Comparison of ENCODE assay signal across 10 mouse cellular contexts in the genomic region with DNA sequence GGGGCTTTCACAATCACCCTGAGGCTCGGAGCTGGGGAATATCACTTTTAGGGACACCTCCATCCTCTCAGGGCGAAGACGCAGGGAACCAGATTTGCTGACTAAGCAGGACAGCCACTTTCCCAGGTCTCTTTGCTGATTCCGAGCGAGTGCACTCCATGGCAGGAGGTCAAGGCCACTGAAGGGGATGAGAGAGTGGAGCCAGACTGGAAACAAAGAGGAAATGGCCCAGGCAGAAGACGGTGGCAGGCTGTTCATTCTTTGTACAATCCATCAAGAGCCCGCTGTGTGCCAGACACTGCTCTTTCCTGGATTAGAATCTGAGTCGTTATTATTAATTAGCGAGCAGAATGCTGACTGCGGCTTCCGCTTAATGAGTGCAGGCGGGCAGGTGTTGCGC.
A peak's percentile ranks its signal among the peaks of the same experiment; 100 is the strongest.
DNase-seq lines count a peak whose midpoint lies in the region; ATAC-seq lines count a peak whose summit lies in the region.
"Had no signal": no experiment of that assay in that cellular context is flagged by ENCODE, and none has a peak within 500 bp of the region (broad histone marks: within the 10 kb centered on the region; RNA-seq: fewer than 3 reads in every experiment).

No protein-coding gene starts in this region.

- WGBS in forebrain, embryonic 10.5 days: 82% methylated on average over 13 of the region's 13 CpGs
- WGBS in forebrain, embryonic 11.5 days: 63% methylated on average over 13 of the region's 13 CpGs
- 37% methylated on average over 13 of the region's 13 CpGs for WGBS in forebrain, embryonic 13.5 days
- 67% methylated on average over 13 of the region's 13 CpGs for WGBS in limb, embryonic 11.5 days

- no peak overlapping the region for H3K4me3 ChIP-seq in forebrain, embryonic 10.5 days
- no peak overlapping the region for H3K4me3 ChIP-seq in forebrain, embryonic 11.5 days (ENCODE audit: low read depth, low read length)
- no peak overlapping the region for H3K4me3 ChIP-seq in forebrain, embryonic 13.5 days
- H3K4me3 ChIP-seq in limb, embryonic 11.5 days (ENCODE audit: low read depth, low read length): no peak overlapping the region
- H3K4me3 ChIP-seq: liver, embryonic 13.5 days; midbrain, embryonic 12.5 days had no signal

- no peak overlapping the region for H3K4me2 ChIP-seq in forebrain, embryonic 11.5 days (ENCODE audit: low read depth, low read length, severe bottlenecking)
- H3K4me2 ChIP-seq in forebrain, embryonic 13.5 days: no peak overlapping the region
- H3K4me2 ChIP-seq in limb, embryonic 11.5 days (ENCODE audit: low read depth, severe bottlenecking): no peak overlapping the region
- H3K4me2 ChIP-seq: liver, embryonic 13.5 days; midbrain, embryonic 12.5 days had no signal

- no peak overlapping the region for H3K9ac ChIP-seq in forebrain, embryonic 11.5 days (ENCODE audit: low read length)
- H3K9ac ChIP-seq in forebrain, embryonic 13.5 days: no peak overlapping the region
- H3K9ac ChIP-seq in limb, embryonic 11.5 days (ENCODE audit: low read length): no peak overlapping the region
- H3K9ac ChIP-seq: liver, embryonic 13.5 days; midbrain, embryonic 12.5 days had no signal

- ATAC-seq in forebrain, embryonic 11.5 days (replicated peaks; ENCODE audit: low FRiP score): no peak
- no peak for ATAC-seq in forebrain, embryonic 13.5 days
- ATAC-seq in limb, embryonic 11.5 days (ENCODE audit: insufficient number of reproducible peaks, low FRiP score, low TSS enrichment, low read depth): no peak
- ATAC-seq in megakaryocyte-erythroid progenitor cell, adult 5-6 weeks (replicated peaks; ENCODE audit: low FRiP score, low TSS enrichment, poor library complexity, severe bottlenecking): no peak

- no peaks in the 10 kb centered on the region for H3K27me3 ChIP-seq in forebrain, embryonic 10.5 days (ENCODE audit: poor library complexity, severe bottlenecking)
- no peaks in the 10 kb centered on the region for H3K27me3 ChIP-seq in forebrain, embryonic 11.5 days (ENCODE audit: control insufficient read depth, insufficient read depth, low read length)
- no peaks in the 10 kb centered on the region for H3K27me3 ChIP-seq in forebrain, embryonic 13.5 days
- no peaks in the 10 kb centered on the region for H3K27me3 ChIP-seq in limb, embryonic 11.5 days (ENCODE audit: control insufficient read depth, insufficient read depth, low read length)
- H3K27me3 ChIP-seq: liver, embryonic 13.5 days had no signal

- no peaks in the 10 kb centered on the region for H3K36me3 ChIP-seq in forebrain, embryonic 10.5 days (replicated peaks)
- no peaks in the 10 kb centered on the region for H3K36me3 ChIP-seq in forebrain, embryonic 11.5 days (ENCODE audit: control insufficient read depth, insufficient read depth, low read length)
- no peaks in the 10 kb centered on the region for H3K36me3 ChIP-seq in forebrain, embryonic 13.5 days (ENCODE audit: poor library complexity, severe bottlenecking)
- no peaks in the 10 kb centered on the region for H3K36me3 ChIP-seq in limb, embryonic 11.5 days (ENCODE audit: control insufficient read depth, insufficient read depth, low read length)
- H3K36me3 ChIP-seq: liver, embryonic 13.5 days; midbrain, embryonic 12.5 days had no signal

- H3K9me3 ChIP-seq in forebrain, embryonic 10.5 days: no peaks in the 10 kb centered on the region
- H3K9me3 ChIP-seq in forebrain, embryonic 11.5 days (ENCODE audit: control insufficient read depth, low read length): no peaks in the 10 kb centered on the region
- no peaks in the 10 kb centered on the region for H3K9me3 ChIP-seq in forebrain, embryonic 13.5 days (replicated peaks)
- H3K9me3 ChIP-seq in limb, embryonic 11.5 days (ENCODE audit: control insufficient read depth, low read length): no peaks in the 10 kb centered on the region
- H3K9me3 ChIP-seq: liver, embryonic 13.5 days had no signal

- no peak for DNase-seq in forebrain, embryonic 10.5 days (ENCODE audit: extremely low spot score, low spot score)
- DNase-seq in forebrain, embryonic 11.5 days (ENCODE audit: low spot score): no peak
- peak; percentile 80 for DNase-seq in ES-CJ7 (ENCODE audit: low read depth, low spot score)
- DNase-seq in limb, embryonic 11.5 days (ENCODE audit: low spot score): peak; percentile 38
- DNase-seq in right cerebral cortex, postnatal 14 days: no peak
- DNase-seq in layer of hippocampus, postnatal 25 days (ENCODE audit: extremely low spot score in 1 of 2, low spot score in 1 of 2): no peak
- DNase-seq: liver, embryonic 13.5 days had no signal

- peaks cover 65% of the 10 kb centered on the region for H3K4me1 ChIP-seq in forebrain, embryonic 10.5 days
- peaks cover 12% of the 10 kb centered on the region for H3K4me1 ChIP-seq in forebrain, embryonic 11.5 days (replicated peaks; ENCODE audit: control insufficient read depth, insufficient read depth, low read length)
- peaks cover 45% of the 10 kb centered on the region for H3K4me1 ChIP-seq in forebrain, embryonic 13.5 days
- H3K4me1 ChIP-seq in limb, embryonic 11.5 days (ENCODE audit: control insufficient read depth, insufficient read depth, low read length): peaks cover 3% of the 10 kb centered on the region; the same call in 1 of the 2 replicates

- H3K27ac ChIP-seq in forebrain, embryonic 10.5 days: 0 out of 2 replicates have a peak overlapping the region, but pooled peaks have one; percentile 8
- H3K27ac ChIP-seq in forebrain, embryonic 11.5 days (ENCODE audit: low read depth, low read length): no peak overlapping the region
- peak overlapping the region; percentile 68 for H3K27ac ChIP-seq in forebrain, embryonic 13.5 days
- H3K27ac ChIP-seq in limb, embryonic 11.5 days (replicated peaks; ENCODE audit: low read depth, low read length): no peak overlapping the region
- H3K27ac ChIP-seq: liver, embryonic 13.5 days; midbrain, embryonic 12.5 days had no signal

Comparison
In these comparisons a context has a peak if more than half of its experiments do, and no peak if none do; other contexts are left out.
1. H3K27ac ChIP-seq: peak in forebrain, embryonic 10.5 days (single experiment) and forebrain, embryonic 13.5 days (single experiment); none in forebrain, embryonic 11.5 days (single experiment) and limb, embryonic 11.5 days (single experiment).
2. DNase-seq: peak in ES-CJ7 (single experiment) and limb, embryonic 11.5 days (single experiment); none in forebrain, embryonic 10.5 days (single experiment), forebrain, embryonic 11.5 days (single experiment), right cerebral cortex, postnatal 14 days (single experiment) and layer of hippocampus, postnatal 25 days (0 of 2).